Mouse (Mus musculus) liver, embryonic 13.5 days (tissue): Measurements from ENCODE around the gene Nbea. TPM values are rescaled to one million over a fixed set of nuclear protein-coding genes. Genes with fewer than 3 reads are reported as not detected.

ENCODE experiments used
- ATAC-seq: fragments of 200-750 bp; cut with Nextera tagmentation; 2 replicates; pipeline ENCODE4 v1.8.0; 2017; ENCODE audit warnings: low read depth, mild to moderate bottlenecking, moderate number of reproducible peaks, moderate library complexity
- DNase-seq: peaks from one replicate; pipeline ENCODE4 v3.0.0; 2022
- H3K27ac ChIP-seq: fragments of 300-500 bp; sonication (generic); 2 replicates; pipeline ENCODE4 v1.5.1; 2015; ENCODE audit warnings: moderate library complexity, mild to moderate bottlenecking, inconsistent platforms
- H3K27me3 ChIP-seq: fragments of 300-500 bp; sonication (generic); 2 replicates; pipeline ENCODE4 v1.6.1; 2015; ENCODE audit warnings: mild to moderate bottlenecking, inconsistent platforms
- H3K36me3 ChIP-seq: fragments of 300-500 bp; sonication (generic); 2 replicates; pipeline ENCODE4 v1.6.1; 2015; ENCODE audit warnings: mild to moderate bottlenecking, inconsistent platforms
- H3K4me1 ChIP-seq: fragments of 300-500 bp; sonication (generic); replicated peaks from 2 replicates; pipeline ENCODE4 v1.6.1; 2015; ENCODE audit warnings: inconsistent platforms
- H3K4me2 ChIP-seq: fragments of 300-500 bp; sonication (generic); 2 replicates; pipeline ENCODE4 v1.6.1; 2015; ENCODE audit warnings: inconsistent platforms, mild to moderate bottlenecking, moderate library complexity
- H3K4me3 ChIP-seq: fragments of 300-500 bp; sonication (generic); replicated peaks from 2 replicates; pipeline ENCODE4 v1.5.1; 2015; ENCODE audit warnings: mild to moderate bottlenecking, inconsistent platforms
- H3K9ac ChIP-seq: fragments of 300-500 bp; sonication (generic); 2 replicates; pipeline ENCODE4 v1.6.1; 2015; ENCODE audit warnings: mild to moderate bottlenecking, inconsistent platforms
- H3K9me3 ChIP-seq: fragments of 300-500 bp; sonication (generic); replicated peaks from 2 replicates; pipeline ENCODE4 v1.6.1; 2016; ENCODE audit warnings: inconsistent platforms
- WGBS: fragments of 180-500 bp; shearing (Covaris S2); methylation state at CpG from one replicate; pipeline ENCODE4 v1.1.7; 2015; ENCODE audit not compliant: insufficient replicate concordance; 5-methylcytosine and 5-hydroxymethylcytosine counted together
- polyA plus RNA-seq: library from polyadenylated mRNA; unstranded; fragments of >200 nt; fragmentation: Nextera tagmentation; extraction: Ambion mirVana; gene quantifications from 2 replicates; pipeline ENCODE4 v1.2.1, GENCODE M21; 2015

The Nbea gene
- polyA plus RNA-seq, 1 experiment from 2014 or later = 1.2 TPM

DNA sequence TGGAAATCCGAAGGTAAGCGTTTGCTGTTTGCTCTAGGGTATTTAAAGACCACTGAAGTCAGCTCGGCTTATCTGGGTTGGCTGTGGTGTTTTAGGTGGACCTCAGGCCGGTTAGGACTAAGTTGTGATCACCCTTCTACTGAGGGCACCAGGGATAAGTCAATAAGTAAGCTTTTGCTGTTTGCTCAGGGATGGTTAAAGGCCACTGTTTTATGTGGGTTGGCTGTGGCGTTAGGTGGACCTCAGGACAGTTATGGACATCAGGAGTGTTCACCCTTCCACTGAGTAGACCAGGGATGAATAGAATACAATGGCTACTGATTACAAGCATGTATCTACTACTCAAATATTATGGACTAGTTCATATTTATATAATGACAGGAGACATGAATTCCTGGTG, 292.9 kb downstream of the Nbea start:
- no peak overlapping the region for H3K9ac ChIP-seq
- H3K4me3 ChIP-seq = no peak overlapping the region
- H3K27me3 ChIP-seq = no peaks in the 10 kb centered on the region
- DNase-seq (no peak), ATAC-seq (peak; percentile 65)
- H3K4me1 ChIP-seq = no peaks in the 10 kb centered on the region
- H3K36me3 ChIP-seq = no peaks in the 10 kb centered on the region
- WGBS = 55% methylated on average over 5 of the region's 5 CpGs
- H3K9me3 ChIP-seq = no peaks in the 10 kb centered on the region
- no peak overlapping the region for H3K4me2 ChIP-seq
- 0 out of 2 replicates have a peak overlapping the region, but pooled peaks have one; percentile 10 for H3K27ac ChIP-seq

- no peaks in the 10 kb centered on the region for H3K9me3 ChIP-seq
- 66% methylated on average over 4 of the region's 4 CpGs for WGBS
- ATAC-seq (no peak), DNase-seq (no peak)
- H3K36me3 ChIP-seq = no peaks in the 10 kb centered on the region
- H3K4me2 ChIP-seq = no peak overlapping the region
- no peak overlapping the region for H3K27ac ChIP-seq
- H3K4me1 ChIP-seq = no peaks in the 10 kb centered on the region
- H3K27me3 ChIP-seq = no peaks in the 10 kb centered on the region
- H3K9ac ChIP-seq = no peak overlapping the region
- H3K4me3 ChIP-seq = no peak overlapping the region
These were observed 294.3 kb downstream of the Nbea start for GRCm38 (mm10) chr3:55889227-55889626.

DNA sequence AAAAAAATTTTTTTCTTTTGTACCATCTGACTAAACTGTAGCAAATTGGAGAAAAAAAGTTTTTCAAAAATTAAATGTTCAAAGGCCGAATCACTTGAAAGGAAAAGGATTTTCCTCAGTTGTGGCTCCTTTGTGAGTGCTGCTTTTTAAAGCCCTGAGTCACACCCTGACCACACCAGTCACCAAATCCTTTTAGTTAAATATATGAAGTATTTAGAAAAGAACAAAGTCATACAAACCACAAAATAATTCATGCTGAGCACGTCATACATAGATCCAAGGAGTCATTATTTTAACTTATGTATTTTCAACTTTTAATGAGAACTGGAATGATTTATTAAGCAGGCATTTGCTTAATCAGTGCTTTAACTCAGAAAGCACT, 295.7 kb downstream of the Nbea start:
- Histone ChIP-seq H3K9me3 (no peaks in the 10 kb centered on the region), H3K27me3 (no peaks in the 10 kb centered on the region), H3K9ac (no peak overlapping the region), H3K4me2 (no peak overlapping the region), H3K27ac (no peak overlapping the region), H3K36me3 (no peaks in the 10 kb centered on the region), H3K4me1 (no peaks in the 10 kb centered on the region), H3K4me3 (no peak overlapping the region)
- ATAC-seq = no peak
- no peak for DNase-seq
- WGBS = 60% methylated on average over 2 of the region's 2 CpGs

- ATAC-seq = no peak
- 59% methylated on average over 10 of the region's 10 CpGs for WGBS
- DNase-seq = no peak
- Histone ChIP-seq H3K27me3 (no peaks in the 10 kb centered on the region), H3K9me3 (no peaks in the 10 kb centered on the region), H3K27ac (no peak overlapping the region), H3K36me3 (no peaks in the 10 kb centered on the region), H3K4me1 (no peaks in the 10 kb centered on the region), H3K4me3 (no peak overlapping the region), H3K9ac (no peak overlapping the region), H3K4me2 (no peak overlapping the region)
These were observed 296.2 kb downstream of the Nbea start for GRCm38 (mm10) chr3:55887193-55887828.

GRCm38 (mm10) chr3:55872944-55873924, 310.3 kb downstream of the Nbea start:
- Histone ChIP-seq H3K4me2 (no peak overlapping the region), H3K27me3 (no peaks in the 10 kb centered on the region), H3K27ac (no peak overlapping the region), H3K4me1 (no peaks in the 10 kb centered on the region), H3K9ac (no peak overlapping the region), H3K4me3 (no peak overlapping the region), H3K9me3 (no peaks in the 10 kb centered on the region), H3K36me3 (no peaks in the 10 kb centered on the region)
- ATAC-seq = no peak
- DNase-seq = no peak
- WGBS = 60% methylated on average over 5 of the region's 5 CpGs

GRCm38 (mm10) chr3:55852488-55852887, 331.0 kb downstream of the Nbea start:
- Histone ChIP-seq H3K27ac (no peak overlapping the region), H3K36me3 (no peaks in the 10 kb centered on the region), H3K4me2 (no peak overlapping the region), H3K4me1 (no peaks in the 10 kb centered on the region), H3K27me3 (no peaks in the 10 kb centered on the region), H3K9ac (no peak overlapping the region), H3K4me3 (no peak overlapping the region), H3K9me3 (no peaks in the 10 kb centered on the region)
- ATAC-seq = no peak
- no peak for DNase-seq
- WGBS = 67% methylated on average over 7 of the region's 7 CpGs

GRCm38 (mm10) chr3:55847115-55847514, 336.4 kb downstream of the Nbea start:
- Histone ChIP-seq H3K27me3 (no peaks in the 10 kb centered on the region), H3K9ac (no peak overlapping the region), H3K4me2 (no peak overlapping the region), H3K36me3 (no peaks in the 10 kb centered on the region), H3K27ac (no peak overlapping the region), H3K4me1 (no peaks in the 10 kb centered on the region), H3K4me3 (no peak overlapping the region), H3K9me3 (no peaks in the 10 kb centered on the region)
- 50% methylated on average over 1 of the region's 1 CpGs for WGBS
- DNase-seq (no peak), ATAC-seq (no peak)

DNA sequence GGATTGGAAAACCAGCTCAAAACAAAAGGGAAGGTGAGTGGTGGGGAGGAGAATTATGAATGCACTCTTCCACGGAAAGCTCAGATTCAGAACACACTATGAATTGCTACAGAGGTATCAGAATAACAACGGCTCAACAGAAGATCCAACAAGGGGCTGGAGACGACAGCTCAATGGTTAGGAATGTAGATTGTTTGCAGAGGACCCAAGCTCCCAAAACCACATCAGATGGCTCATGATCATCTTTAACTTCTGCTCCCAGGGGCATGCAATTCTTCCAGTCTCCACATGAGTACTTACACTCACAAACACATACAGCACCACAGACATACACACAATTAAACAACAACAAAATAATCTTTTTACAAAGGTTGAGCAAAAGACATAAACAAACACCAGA, 346.3 kb downstream of the Nbea start:
- no peak for DNase-seq
- 72% methylated on average over 3 of the region's 3 CpGs for WGBS
- Histone ChIP-seq H3K27me3 (no peaks in the 10 kb centered on the region), H3K4me2 (no peak overlapping the region), H3K36me3 (no peaks in the 10 kb centered on the region), H3K27ac (no peak overlapping the region), H3K9me3 (no peaks in the 10 kb centered on the region), H3K4me3 (no peak overlapping the region), H3K4me1 (no peaks in the 10 kb centered on the region), H3K9ac (no peak overlapping the region)
- ATAC-seq = no peak

- H3K4me3 ChIP-seq = no peak overlapping the region
- no peak overlapping the region for H3K27ac ChIP-seq
- H3K36me3 ChIP-seq = no peaks in the 10 kb centered on the region
- DNase-seq = no peak
- H3K4me2 ChIP-seq = no peak overlapping the region
- H3K9me3 ChIP-seq = no peaks in the 10 kb centered on the region
- WGBS = 48% methylated on average over 4 of the region's 4 CpGs
- no peak for ATAC-seq
- no peak overlapping the region for H3K9ac ChIP-seq
- H3K4me1 ChIP-seq = 0 out of 2 replicates have a peak, but pooled peaks cover under 1% of the 10 kb centered on the region
- no peaks in the 10 kb centered on the region for H3K27me3 ChIP-seq
These were observed 348.3 kb downstream of the Nbea start for GRCm38 (mm10) chr3:55835207-55835606.

GRCm38 (mm10) chr3:55830226-55830625, 353.3 kb downstream of the Nbea start:
- 83% methylated on average over 5 of the region's 5 CpGs for WGBS
- ATAC-seq = no peak
- no peak overlapping the region for H3K4me3 ChIP-seq

DNA sequence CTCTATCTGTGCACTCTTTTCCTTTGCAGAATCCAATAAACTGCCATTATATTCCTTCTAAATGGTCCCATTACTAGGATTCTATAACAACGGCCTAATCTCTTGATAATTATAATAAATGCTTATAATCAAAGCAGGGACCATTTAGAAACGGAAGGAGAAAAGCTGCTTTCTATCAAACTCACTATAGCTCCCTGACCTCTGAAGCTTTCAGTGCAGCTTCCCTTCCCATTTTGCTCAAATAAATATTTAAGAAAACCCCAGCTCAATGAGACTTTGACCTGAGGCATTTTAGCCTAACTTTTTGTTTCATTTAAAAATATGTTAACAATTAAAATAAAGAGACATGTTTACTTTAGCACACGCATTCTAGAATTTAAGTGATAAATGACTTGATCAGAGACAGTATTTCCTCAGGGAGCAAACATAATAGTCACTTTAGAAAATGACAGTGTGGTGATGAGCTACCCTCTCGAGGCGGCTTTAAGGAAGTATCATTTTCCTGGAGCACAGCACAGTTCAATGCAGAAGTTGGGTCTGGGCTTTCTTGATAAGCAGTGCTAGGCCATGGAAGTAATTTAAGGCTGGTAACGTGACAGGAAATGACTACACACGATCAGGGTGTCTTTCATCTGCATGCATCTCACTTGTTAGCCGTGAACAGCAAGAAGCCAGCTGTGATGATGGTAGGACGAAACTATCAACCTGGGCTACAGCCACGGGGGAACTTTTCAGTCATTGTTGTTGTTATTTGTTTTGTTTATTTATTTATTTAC, 354.8 kb downstream of the Nbea start:
- Histone ChIP-seq H3K9ac (no peak overlapping the region), H3K9me3 (no peaks in the 10 kb centered on the region), H3K4me1 (peaks cover 18% of the 10 kb centered on the region), H3K4me2 (0 out of 2 replicates have a peak overlapping the region, but pooled peaks have one; percentile 19), H3K27ac (no peak overlapping the region; the same call in 1 of the 2 replicates), H3K36me3 (no peaks in the 10 kb centered on the region), H3K27me3 (no peaks in the 10 kb centered on the region), H3K4me3 (no peak overlapping the region)
- ATAC-seq (peak; percentile 89), DNase-seq (peak; percentile 16)
- 17% methylated on average over 10 of the region's 10 CpGs for WGBS

More at GRCm38 (mm10) chr3:55830226-55830625, 353.3 kb downstream of the Nbea start:
- Histone ChIP-seq H3K27ac (no peak overlapping the region), H3K9me3 (no peaks in the 10 kb centered on the region), H3K27me3 (no peaks in the 10 kb centered on the region), H3K36me3 (no peaks in the 10 kb centered on the region), H3K4me1 (peaks cover 18% of the 10 kb centered on the region), H3K4me2 (no peak overlapping the region), H3K9ac (no peak overlapping the region)
- DNase-seq = no peak
